Comparison of ENCODE assay signal across 11 mouse cellular contexts in genomic region chr3:56575422-56575821, GRCm38 (mm10).
A peak's percentile ranks its signal among the peaks of the same experiment; 100 is the strongest.
DNase-seq lines count a peak whose midpoint lies in the region; ATAC-seq lines count a peak whose summit lies in the region.
"Had no signal": no experiment of that assay in that cellular context is flagged by ENCODE, and none has a peak within 500 bp of the region (broad histone marks: within the 10 kb centered on the region; RNA-seq: fewer than 3 reads in every experiment).

No protein-coding gene starts in this region.

- H3K27me3 ChIP-seq in forebrain, embryonic 10.5 days (ENCODE audit: poor library complexity, severe bottlenecking): no peaks in the 10 kb centered on the region
- no peaks in the 10 kb centered on the region for H3K27me3 ChIP-seq in forebrain, embryonic 15.5 days
- H3K27me3 ChIP-seq in midbrain, embryonic 11.5 days (ENCODE audit: control insufficient read depth, insufficient read depth, low read length): no peaks in the 10 kb centered on the region
- H3K27me3 ChIP-seq in midbrain, embryonic 16.5 days (ENCODE audit: control insufficient read depth, insufficient read depth, low read depth, low read length): no peaks in the 10 kb centered on the region
- no peaks in the 10 kb centered on the region for H3K27me3 ChIP-seq in splenic B cell, adult 2 months (ENCODE audit: control insufficient read depth, insufficient read depth, low read length, poor library complexity, severe bottlenecking)
- H3K27me3 ChIP-seq: hindbrain, embryonic 15.5 days; megakaryocyte, embryonic 14.5 days had no signal

- H3K4me3 ChIP-seq in forebrain, embryonic 10.5 days: no peak overlapping the region
- H3K4me3 ChIP-seq in forebrain, embryonic 15.5 days: no peak overlapping the region
- no peak overlapping the region for H3K4me3 ChIP-seq in midbrain, embryonic 11.5 days (ENCODE audit: low read depth, low read length)
- H3K4me3 ChIP-seq in midbrain, embryonic 16.5 days (ENCODE audit: low read depth, low read length): no peak overlapping the region
- H3K4me3 ChIP-seq: hindbrain, embryonic 15.5 days; megakaryocyte, embryonic 14.5 days had no signal

- no peaks in the 10 kb centered on the region for H3K36me3 ChIP-seq in forebrain, embryonic 10.5 days (replicated peaks)
- H3K36me3 ChIP-seq in forebrain, embryonic 15.5 days: no peaks in the 10 kb centered on the region
- no peaks in the 10 kb centered on the region for H3K36me3 ChIP-seq in midbrain, embryonic 11.5 days (ENCODE audit: control insufficient read depth, insufficient read depth, low read length)
- H3K36me3 ChIP-seq in midbrain, embryonic 16.5 days (ENCODE audit: control insufficient read depth, insufficient read depth, low read length): no peaks in the 10 kb centered on the region
- H3K36me3 ChIP-seq in splenic B cell, adult 2 months (ENCODE audit: control insufficient read depth, insufficient read depth, low read length, poor library complexity, severe bottlenecking): no peaks in the 10 kb centered on the region
- H3K36me3 ChIP-seq: hindbrain, embryonic 15.5 days had no signal

- no peak for ATAC-seq in forebrain, embryonic 15.5 days (replicated peaks)
- peak; percentile 42; the same call in 1 of the 2 replicates for ATAC-seq in midbrain, embryonic 11.5 days (ENCODE audit: low FRiP score)
- ATAC-seq in midbrain, embryonic 16.5 days: no peak

- peak; percentile 19 for DNase-seq in forebrain, embryonic 10.5 days (ENCODE audit: extremely low spot score, low spot score)
- peak; percentile 84 for DNase-seq in midbrain, embryonic 11.5 days (ENCODE audit: low spot score, missing footprints)
- peak; percentile 82 for DNase-seq in forelimb bud, embryonic 11.5 days (ENCODE audit: low read depth, low spot score)
- DNase-seq in splenic B cell, adult 2 months (ENCODE audit: low read depth, low spot score): peak; percentile 41
- no peak for DNase-seq in spleen, adult 12 weeks (ENCODE audit: low spot score)
- DNase-seq in cerebellum, postnatal 10 days: no peak
- DNase-seq: thymus, postnatal 25 days had no signal

- H3K4me2 ChIP-seq in forebrain, embryonic 15.5 days (replicated peaks): no peak overlapping the region
- H3K4me2 ChIP-seq in midbrain, embryonic 11.5 days: no peak overlapping the region
- H3K4me2 ChIP-seq in midbrain, embryonic 16.5 days (ENCODE audit: low read length): no peak overlapping the region
- H3K4me2 ChIP-seq: hindbrain, embryonic 15.5 days had no signal

- WGBS in forebrain, embryonic 10.5 days: 58% methylated on average over 5 of the region's 5 CpGs
- WGBS in forebrain, embryonic 15.5 days: 62% methylated on average over 5 of the region's 5 CpGs
- 63% methylated on average over 5 of the region's 5 CpGs for WGBS in midbrain, embryonic 11.5 days
- 68% methylated on average over 5 of the region's 5 CpGs for WGBS in midbrain, embryonic 16.5 days

- no peaks in the 10 kb centered on the region for H3K9me3 ChIP-seq in forebrain, embryonic 10.5 days
- no peaks in the 10 kb centered on the region for H3K9me3 ChIP-seq in forebrain, embryonic 15.5 days
- H3K9me3 ChIP-seq in midbrain, embryonic 11.5 days (ENCODE audit: control insufficient read depth, low read length): peaks cover 5% of the 10 kb centered on the region; the same call in 1 of the 2 replicates
- H3K9me3 ChIP-seq in midbrain, embryonic 16.5 days (replicated peaks; ENCODE audit: control insufficient read depth, low read length, poor library complexity, severe bottlenecking): peaks cover 5% of the 10 kb centered on the region
- H3K9me3 ChIP-seq: hindbrain, embryonic 15.5 days had no signal

- H3K9ac ChIP-seq in forebrain, embryonic 15.5 days (replicated peaks): no peak overlapping the region
- no peak overlapping the region for H3K9ac ChIP-seq in midbrain, embryonic 11.5 days (ENCODE audit: low read length)
- no peak overlapping the region for H3K9ac ChIP-seq in midbrain, embryonic 16.5 days (ENCODE audit: low read depth, low read length)
- H3K9ac ChIP-seq: hindbrain, embryonic 15.5 days had no signal

- H3K27ac ChIP-seq in forebrain, embryonic 10.5 days: no peak overlapping the region
- no peak overlapping the region for H3K27ac ChIP-seq in forebrain, embryonic 15.5 days (replicated peaks)
- no peak overlapping the region for H3K27ac ChIP-seq in midbrain, embryonic 11.5 days (ENCODE audit: low read depth, low read length)
- H3K27ac ChIP-seq in midbrain, embryonic 16.5 days (ENCODE audit: low read length): no peak overlapping the region
- H3K27ac ChIP-seq: hindbrain, embryonic 15.5 days had no signal

- H3K4me1 ChIP-seq in forebrain, embryonic 10.5 days: no peaks in the 10 kb centered on the region
- H3K4me1 ChIP-seq in forebrain, embryonic 15.5 days: no peaks in the 10 kb centered on the region
- H3K4me1 ChIP-seq in midbrain, embryonic 11.5 days (ENCODE audit: control insufficient read depth, insufficient read depth, low read length): no peaks in the 10 kb centered on the region
- H3K4me1 ChIP-seq in midbrain, embryonic 16.5 days (ENCODE audit: control insufficient read depth, insufficient read depth, low read length): no peaks in the 10 kb centered on the region
- H3K4me1 ChIP-seq: hindbrain, embryonic 15.5 days; megakaryocyte, embryonic 14.5 days had no signal

Comparison
In these comparisons a context has a peak if more than half of its experiments do, and no peak if none do; other contexts are left out.
1. DNase-seq: peak in forebrain, embryonic 10.5 days (single experiment), midbrain, embryonic 11.5 days (single experiment), forelimb bud, embryonic 11.5 days (single experiment) and splenic B cell, adult 2 months (single experiment); none in spleen, adult 12 weeks (single experiment) and cerebellum, postnatal 10 days (0 of 2).